Mouse (Mus musculus) CD4-positive, CD25-positive, alpha-beta regulatory T cell (primary cell): ENCODE data around the gene 1700012B09Rik. TPM values are rescaled to one million over a fixed set of nuclear protein-coding genes. Genes with fewer than 3 reads are reported as not detected.

ENCODE experiments used
- polyA plus RNA-seq: library from polyadenylated mRNA; unstranded; fragments of 100-300 nt; shearing (Covaris generic); gene quantifications from one replicate; pipeline ENCODE4 v1.2.1, GENCODE M21; 2017

The 1700012B09Rik gene
- not detected for polyA plus RNA-seq

GRCm38 (mm10) chr9:14770803-14771471, at the start of gene 1700012B09Rik:
Gene 1700012B09Rik, minus strand, starts transcription at chr9:14771030.

GRCm38 (mm10) chr9:14784039-14785002, 13.5 kb upstream of the 1700012B09Rik start, which contains the start of the genes Mre11a and Ankrd49:
Gene Mre11a, plus strand, starts transcription at chr9:14784654.
Gene Ankrd49, minus strand, starts transcription at chr9:14784856.

GRCm38 (mm10) chr9:14752001-14752522, 18.8 kb downstream of the 1700012B09Rik start, which contains the start of gene Fut4:
Gene Fut4, minus strand, starts transcription at chr9:14752393.

GRCm38 (mm10) chr9:14740151-14740924, 30.5 kb downstream of the 1700012B09Rik start, which contains the start of gene Piwil4:
Gene Piwil4, minus strand, starts transcription at chr9:14740733.

Other genes with a start within 250 kb of the 1700012B09Rik start
- gene Amotl1, start 126.0 kb downstream of the 1700012B09Rik start, polyA plus RNA-seq: 0.07 TPM
- 0.11 TPM for gene Piwil4, start 30.3 kb downstream of the 1700012B09Rik start, polyA plus RNA-seq
- 0.14 TPM for gene Fut4, start 18.6 kb downstream of the 1700012B09Rik start, polyA plus RNA-seq
- gene Mre11a, start 13.6 kb upstream of the 1700012B09Rik start, polyA plus RNA-seq: 38.5 TPM
- 27.7 TPM for gene Ankrd49, start 13.8 kb upstream of the 1700012B09Rik start, polyA plus RNA-seq
- gene Gpr83, start 89.2 kb upstream of the 1700012B09Rik start, polyA plus RNA-seq: 183 TPM
- gene Izumo1r, start 132.9 kb upstream of the 1700012B09Rik start, polyA plus RNA-seq: 891 TPM